Mouse (Mus musculus): ENCODE measurements around the gene Dhrs2.

GRCm38 (mm10) chr14:55223172-55223571 is 1.4 kb downstream of the Dhrs2 start:
- TF ChIP-seq HCFC1 (IDR thresholded peaks at IDR 0.05; ENCODE audit: borderline replicate concordance, insufficient read depth, low read length), result no peak
- TF ChIP-seq MAFK (IDR thresholded peaks at IDR 0.05; ENCODE audit: insufficient read depth, low read depth, low read length), result no peak
- TF ChIP-seq CHD2 (IDR thresholded peaks at IDR 0.05; ENCODE audit: low read depth, low read length), result no peak
